In genomic region chr19:48097363-48097762, GRCm38 (mm10) we compare ENCODE assay signal across 11 mouse cellular contexts.
A peak's percentile ranks its signal among the peaks of the same experiment; 100 is the strongest.
DNase-seq lines count a peak whose midpoint lies in the region; ATAC-seq lines count a peak whose summit lies in the region.
"Had no signal": no experiment of that assay in that cellular context is flagged by ENCODE, and none has a peak within 500 bp of the region (broad histone marks: within the 10 kb centered on the region; RNA-seq: fewer than 3 reads in every experiment).

No protein-coding gene starts in this region.

- no peak overlapping the region for H3K4me3 ChIP-seq in forebrain, embryonic 15.5 days
- H3K4me3 ChIP-seq in forebrain, embryonic 12.5 days (replicated peaks) = no peak overlapping the region

- peak; percentile 81 for ATAC-seq in forebrain, embryonic 15.5 days (replicated peaks)
- no peak for ATAC-seq in forebrain, embryonic 12.5 days (ENCODE audit: low FRiP score)
- ATAC-seq: intestine, embryonic 16.5 days had no signal

- peaks cover 13% of the 10 kb centered on the region for H3K4me1 ChIP-seq in forebrain, embryonic 15.5 days
- H3K4me1 ChIP-seq in forebrain, embryonic 12.5 days = no peaks in the 10 kb centered on the region; the same call in 1 of the 2 replicates

- H3K36me3 ChIP-seq in forebrain, embryonic 15.5 days = no peaks in the 10 kb centered on the region
- no peaks in the 10 kb centered on the region for H3K36me3 ChIP-seq in forebrain, embryonic 12.5 days (replicated peaks)

- no peaks in the 10 kb centered on the region for H3K9me3 ChIP-seq in forebrain, embryonic 15.5 days
- no peaks in the 10 kb centered on the region for H3K9me3 ChIP-seq in forebrain, embryonic 12.5 days

- H3K27me3 ChIP-seq in forebrain, embryonic 15.5 days = no peaks in the 10 kb centered on the region
- H3K27me3 ChIP-seq in forebrain, embryonic 12.5 days = no peaks in the 10 kb centered on the region

- no peak overlapping the region for H3K4me2 ChIP-seq in forebrain, embryonic 15.5 days (replicated peaks)
- no peak overlapping the region for H3K4me2 ChIP-seq in forebrain, embryonic 12.5 days

- peak; percentile 59 to 83 for DNase-seq in layer of hippocampus, adult 18-20 months (ENCODE audit: low spot score in 2 of 2)
- DNase-seq in left cerebral cortex, adult 9 months (ENCODE audit: low spot score in 2 of 2) = peak; percentile 42 to 63
- peak; percentile 6 for DNase-seq in right cerebral cortex, postnatal 4 days
- DNase-seq in spleen, postnatal 36 days (ENCODE audit: low spot score in 2 of 2) = no peak
- DNase-seq in embryo, embryonic 10.5 days (ENCODE audit: low spot score) = no peak
- DNase-seq in lung, adult 18-20 months = no peak
- DNase-seq: B cell, adult 2 months; heart, postnatal 14 days had no signal

- H3K9ac ChIP-seq in forebrain, embryonic 15.5 days (replicated peaks) = no peak overlapping the region
- H3K9ac ChIP-seq in forebrain, embryonic 12.5 days = no peak overlapping the region

- peak overlapping the region; percentile 3; the same call in 1 of the 2 replicates for H3K27ac ChIP-seq in forebrain, embryonic 15.5 days (replicated peaks)
- no peak overlapping the region for H3K27ac ChIP-seq in forebrain, embryonic 12.5 days

- WGBS in forebrain, embryonic 15.5 days = 57% methylated on average over 5 of the region's 5 CpGs
- 75% methylated on average over 5 of the region's 5 CpGs for WGBS in forebrain, embryonic 12.5 days

Comparison
In these comparisons a context has a peak if more than half of its experiments do, and no peak if none do; other contexts are left out.
1. DNase-seq: peak in layer of hippocampus, adult 18-20 months (2 of 2), left cerebral cortex, adult 9 months (2 of 2) and right cerebral cortex, postnatal 4 days (single experiment); none in spleen, postnatal 36 days (0 of 2), embryo, embryonic 10.5 days (single experiment) and lung, adult 18-20 months (0 of 2).